Mouse (Mus musculus): ENCODE data around the gene Gng8. TPM values are rescaled to one million over a fixed set of nuclear protein-coding genes. Genes with fewer than 3 reads are reported as not detected.

Gng8 gene
- polyA plus RNA-seq, 1 experiment from 2014 or later = 6.6 TPM

GRCm38 (mm10) chr7:16879796-16880547 lies 11.6 kb upstream of the Gng8 start:
- Histone ChIP-seq H3K9me3 (peaks cover 8% of the 10 kb centered on the region; the same call in 1 of the 2 replicates), H3K4me1 (peaks cover 59% of the 10 kb centered on the region), H3K27me3 (ENCODE audit: poor library complexity, severe bottlenecking) (peaks cover 22% of the 10 kb centered on the region), H3K4me3 (peak overlapping the region; percentile 33), H3K36me3 (replicated peaks) (peaks cover 56% of the 10 kb centered on the region), H3K27ac (peak overlapping the region; percentile 91)
- DNase-seq (ENCODE audit: extremely low spot score, low spot score) = peak; percentile 85
- 27% methylated on average over 9 of the region's 9 CpGs for WGBS

DNA sequence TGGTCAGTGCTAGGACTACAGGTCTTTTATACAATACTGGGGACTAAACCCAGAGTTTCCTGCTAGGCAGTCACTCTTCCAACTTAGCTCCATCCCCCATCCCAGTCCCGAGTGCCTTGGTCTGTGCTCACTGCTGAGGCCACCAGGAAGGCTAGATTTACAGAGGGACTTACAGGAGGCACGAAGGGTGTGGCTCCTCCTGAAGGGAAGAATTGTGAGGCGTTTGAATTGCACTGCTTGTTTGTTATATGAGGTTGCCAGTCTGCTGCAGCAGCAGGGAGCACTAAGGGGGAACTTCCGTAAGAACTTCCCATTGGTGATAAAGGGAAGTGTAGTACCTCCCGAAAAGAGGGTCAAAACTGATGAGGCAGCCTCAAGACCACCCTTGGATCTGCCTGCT lies 11.0 kb upstream of the Gng8 start:
- Histone ChIP-seq H3K4me1 (peaks cover 61% of the 10 kb centered on the region), H3K4me3 (peak overlapping the region; percentile 33)

GRCm38 (mm10) chr7:16883162-16883561 lies 8.4 kb upstream of the Gng8 start:
- Histone ChIP-seq H3K4me3 (no peak overlapping the region), H3K36me3 (replicated peaks) (peaks cover 81% of the 10 kb centered on the region), H3K27me3 (ENCODE audit: poor library complexity, severe bottlenecking) (peaks cover 54% of the 10 kb centered on the region), H3K27ac (no peak overlapping the region), H3K9me3 (peaks cover 24% of the 10 kb centered on the region), H3K4me1 (peaks cover 46% of the 10 kb centered on the region)
- DNase-seq (ENCODE audit: extremely low spot score, low spot score) = no peak
- 90% methylated on average over 6 of the region's 6 CpGs for WGBS

More for the DNA sequence above, 11.0 kb upstream of the Gng8 start:
- DNase-seq (ENCODE audit: extremely low spot score, low spot score) = no peak
- peaks cover 28% of the 10 kb centered on the region for H3K27me3 ChIP-seq (ENCODE audit: poor library complexity, severe bottlenecking)
- H3K36me3 ChIP-seq (replicated peaks) = peaks cover 62% of the 10 kb centered on the region
- peak overlapping the region; percentile 91 for H3K27ac ChIP-seq
- WGBS = 17% methylated on average over 5 of the region's 5 CpGs
- H3K9me3 ChIP-seq = peaks cover 15% of the 10 kb centered on the region

- WGBS = 41% methylated on average over 4 of the region's 4 CpGs
- H3K9me3 ChIP-seq = peaks cover 24% of the 10 kb centered on the region
- no peak for DNase-seq (ENCODE audit: extremely low spot score, low spot score)
- no peak overlapping the region for H3K4me3 ChIP-seq
- H3K27me3 ChIP-seq (ENCODE audit: poor library complexity, severe bottlenecking) = peaks cover 65% of the 10 kb centered on the region
- H3K36me3 ChIP-seq (replicated peaks) = peaks cover 69% of the 10 kb centered on the region
- H3K27ac ChIP-seq = no peak overlapping the region
- H3K4me1 ChIP-seq = peaks cover 38% of the 10 kb centered on the region
These were observed 7.3 kb upstream of the Gng8 start for GRCm38 (mm10) chr7:16884334-16884733.

DNA sequence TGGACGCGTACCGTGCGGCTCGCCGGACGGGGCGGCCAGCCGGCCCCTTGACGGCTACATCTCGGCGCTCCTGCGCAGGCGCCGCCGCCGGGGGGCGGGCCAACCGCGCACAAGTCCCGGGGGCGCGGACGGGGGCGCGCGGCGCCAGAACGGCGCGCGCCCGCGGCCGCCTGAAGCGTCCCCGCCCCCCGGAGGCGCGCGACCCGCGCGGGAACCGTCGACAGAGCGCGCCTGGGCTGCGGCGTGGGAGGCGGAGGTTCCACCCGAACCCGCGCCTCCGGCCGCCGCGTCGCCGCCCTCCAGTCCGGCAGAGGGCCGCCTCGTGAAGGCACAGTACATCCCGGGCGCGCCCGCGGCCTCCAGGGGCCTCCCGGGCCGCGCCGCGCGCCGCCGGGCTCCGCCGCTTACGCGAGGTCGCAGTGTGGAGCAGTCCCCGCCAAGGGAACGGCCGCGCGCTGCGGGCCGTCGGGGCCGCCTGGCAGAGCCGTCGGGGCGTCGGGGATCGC lies 6.3 kb upstream of the Gng8 start:
- Histone ChIP-seq H3K4me3 (peak overlapping the region; percentile 41), H3K27ac (peak overlapping the region; percentile 58; the same call in 1 of the 2 replicates), H3K4me1 (peaks cover 30% of the 10 kb centered on the region), H3K9me3 (peaks cover 28% of the 10 kb centered on the region), H3K36me3 (replicated peaks) (peaks cover 67% of the 10 kb centered on the region), H3K27me3 (ENCODE audit: poor library complexity, severe bottlenecking) (peaks cover 75% of the 10 kb centered on the region)
- WGBS = 15% methylated on average over 91 of the region's 95 CpGs
- no peak for DNase-seq (ENCODE audit: extremely low spot score, low spot score)

GRCm38 (mm10) chr7:16885905-16886304 lies 5.7 kb upstream of the Gng8 start:
- H3K9me3 ChIP-seq = peaks cover 28% of the 10 kb centered on the region
- H3K36me3 ChIP-seq (replicated peaks) = peaks cover 67% of the 10 kb centered on the region
- H3K27me3 ChIP-seq (ENCODE audit: poor library complexity, severe bottlenecking) = peaks cover 81% of the 10 kb centered on the region
- DNase-seq (ENCODE audit: extremely low spot score, low spot score) = no peak
- H3K4me1 ChIP-seq = peaks cover 30% of the 10 kb centered on the region
- H3K4me3 ChIP-seq = peak overlapping the region; percentile 41
- 44% methylated on average over 59 of the region's 59 CpGs for WGBS
- H3K27ac ChIP-seq = peak overlapping the region; percentile 58; the same call in 1 of the 2 replicates

DNA sequence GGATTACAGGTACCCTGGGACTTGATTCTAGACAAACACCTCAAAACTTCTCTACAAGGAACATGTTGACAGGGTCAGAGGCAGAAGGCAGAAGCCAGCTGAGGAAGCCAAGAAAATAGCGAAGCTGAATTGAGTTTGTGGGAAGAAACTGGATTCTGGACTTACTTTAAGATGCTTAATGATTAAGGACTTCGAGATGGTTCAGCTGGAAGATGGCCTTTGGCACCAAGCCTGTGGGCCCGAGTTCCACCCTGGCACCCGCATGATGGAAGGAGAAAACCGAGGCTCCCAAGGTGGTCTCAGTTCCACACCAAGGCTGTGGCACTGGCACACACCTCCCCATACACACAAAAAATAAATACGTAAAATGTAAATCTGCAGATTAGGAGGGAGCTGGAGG lies 1.1 kb upstream of the Gng8 start:
- 35% methylated on average over 6 of the region's 6 CpGs for WGBS
- Histone ChIP-seq H3K4me1 (peaks cover 57% of the 10 kb centered on the region), H3K27me3 (ENCODE audit: poor library complexity, severe bottlenecking) (peaks cover 95% of the 10 kb centered on the region), H3K4me3 (peak overlapping the region; percentile 44), H3K27ac (peak overlapping the region; percentile 73), H3K36me3 (replicated peaks) (peaks cover 21% of the 10 kb centered on the region), H3K9me3 (peaks cover 14% of the 10 kb centered on the region)
- no peak for DNase-seq (ENCODE audit: extremely low spot score, low spot score)

GRCm38 (mm10) chr7:16890944-16891343 lies 642 bp upstream of the Gng8 start:
- H3K9me3 ChIP-seq = peaks cover 10% of the 10 kb centered on the region
- peak overlapping the region; percentile 44 for H3K4me3 ChIP-seq
- peaks cover 17% of the 10 kb centered on the region for H3K36me3 ChIP-seq (replicated peaks)
- peaks cover 55% of the 10 kb centered on the region for H3K4me1 ChIP-seq
- 1% methylated on average over 23 of the region's 23 CpGs for WGBS
- H3K27me3 ChIP-seq (ENCODE audit: poor library complexity, severe bottlenecking) = peaks cover 91% of the 10 kb centered on the region
- peak; percentile 78 for DNase-seq (ENCODE audit: extremely low spot score, low spot score)
- peak overlapping the region; percentile 73 for H3K27ac ChIP-seq

DNA sequence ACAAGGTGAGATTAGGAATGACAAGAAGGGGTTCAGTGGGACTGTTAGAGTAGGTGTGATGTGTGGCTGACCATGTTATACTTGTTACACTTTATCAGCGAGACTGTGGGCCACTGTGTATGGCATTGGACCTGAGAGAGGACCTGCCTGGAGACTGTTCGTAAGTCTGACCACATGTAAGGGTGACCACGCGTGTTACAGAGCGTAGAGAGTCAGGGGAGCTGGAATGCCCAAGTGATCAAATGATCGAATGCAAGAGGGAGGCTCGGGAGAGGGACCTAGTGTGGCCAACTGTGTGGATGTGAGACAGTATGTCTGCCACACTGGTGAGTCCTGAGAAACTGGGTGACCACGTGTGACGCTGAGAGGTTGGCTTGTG lies 755 bp downstream of the Gng8 start:
- H3K27ac ChIP-seq = peak overlapping the region; percentile 73; the same call in 1 of the 2 replicates
- DNase-seq (ENCODE audit: extremely low spot score, low spot score) = no peak
- WGBS = 47% methylated on average over 9 of the region's 9 CpGs
- peak overlapping the region; percentile 44 for H3K4me3 ChIP-seq
- peaks cover 4% of the 10 kb centered on the region; the same call in 1 of the 2 replicates for H3K9me3 ChIP-seq
- H3K4me1 ChIP-seq = peaks cover 55% of the 10 kb centered on the region
- H3K36me3 ChIP-seq (replicated peaks) = peaks cover 4% of the 10 kb centered on the region
- peaks cover 77% of the 10 kb centered on the region for H3K27me3 ChIP-seq (ENCODE audit: poor library complexity, severe bottlenecking)

DNA sequence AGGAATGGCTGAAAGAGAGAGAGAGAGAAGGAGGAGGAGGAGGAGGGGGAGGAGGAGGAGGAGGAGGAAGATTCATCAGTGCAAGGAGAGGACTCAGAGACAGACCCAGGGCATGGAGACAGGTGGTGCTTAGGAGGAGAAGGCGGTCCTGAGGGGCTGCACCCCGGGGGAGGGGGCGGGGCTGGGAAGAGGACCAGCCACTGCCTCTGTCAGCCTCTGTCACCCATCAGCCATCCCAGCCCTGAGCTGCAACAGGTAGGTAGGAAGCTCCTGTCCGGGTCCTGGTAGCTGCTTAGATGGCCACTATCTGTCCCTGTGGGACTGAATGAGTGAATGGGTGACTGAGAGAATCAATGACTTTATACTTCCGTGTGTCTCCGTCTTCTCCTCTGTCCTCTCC lies 2.0 kb downstream of the Gng8 start:
- WGBS = 9% methylated on average over 6 of the region's 6 CpGs

DNA sequence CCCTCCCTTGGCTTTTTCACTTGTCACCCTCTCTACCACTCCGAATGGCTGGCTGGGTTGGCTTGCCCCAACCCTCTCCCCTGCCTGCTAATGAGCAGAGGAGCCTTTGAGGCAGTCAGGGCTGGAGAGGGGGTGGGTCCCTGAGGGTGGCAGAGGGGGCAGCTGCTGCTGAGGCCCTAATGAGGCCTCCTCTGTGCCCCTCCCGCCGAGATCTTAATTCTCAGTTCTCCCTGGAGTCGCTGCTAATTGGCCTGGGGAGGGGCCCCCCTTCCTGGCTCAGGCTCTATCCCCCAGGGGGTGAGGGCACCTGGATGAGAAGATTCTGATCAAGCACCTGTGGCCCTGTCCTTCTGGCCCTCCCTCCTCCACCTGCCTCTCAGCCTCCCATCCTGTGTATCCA lies 2.7 kb downstream of the Gng8 start:
- Histone ChIP-seq H3K27ac (peak overlapping the region; percentile 65), H3K4me1 (peaks cover 55% of the 10 kb centered on the region), H3K27me3 (ENCODE audit: poor library complexity, severe bottlenecking) (peaks cover 59% of the 10 kb centered on the region), H3K9me3 (peaks cover 4% of the 10 kb centered on the region; the same call in 1 of the 2 replicates), H3K4me3 (peak overlapping the region; percentile 46), H3K36me3 (replicated peaks) (no peaks in the 10 kb centered on the region)
- no peak for DNase-seq (ENCODE audit: extremely low spot score, low spot score)
- WGBS = 0% methylated on average over 4 of the region's 4 CpGs

More for the DNA sequence above, 2.0 kb downstream of the Gng8 start:
- DNase-seq (ENCODE audit: extremely low spot score, low spot score) = no peak
- H3K9me3 ChIP-seq = peaks cover 4% of the 10 kb centered on the region; the same call in 1 of the 2 replicates
- H3K4me1 ChIP-seq = peaks cover 55% of the 10 kb centered on the region
- 0 out of 2 replicates have a peak overlapping the region, but pooled peaks have one; percentile 35 for H3K27ac ChIP-seq
- no peaks in the 10 kb centered on the region for H3K36me3 ChIP-seq (replicated peaks)
- peaks cover 64% of the 10 kb centered on the region for H3K27me3 ChIP-seq (ENCODE audit: poor library complexity, severe bottlenecking)
- peak overlapping the region; percentile 46 for H3K4me3 ChIP-seq

DNA sequence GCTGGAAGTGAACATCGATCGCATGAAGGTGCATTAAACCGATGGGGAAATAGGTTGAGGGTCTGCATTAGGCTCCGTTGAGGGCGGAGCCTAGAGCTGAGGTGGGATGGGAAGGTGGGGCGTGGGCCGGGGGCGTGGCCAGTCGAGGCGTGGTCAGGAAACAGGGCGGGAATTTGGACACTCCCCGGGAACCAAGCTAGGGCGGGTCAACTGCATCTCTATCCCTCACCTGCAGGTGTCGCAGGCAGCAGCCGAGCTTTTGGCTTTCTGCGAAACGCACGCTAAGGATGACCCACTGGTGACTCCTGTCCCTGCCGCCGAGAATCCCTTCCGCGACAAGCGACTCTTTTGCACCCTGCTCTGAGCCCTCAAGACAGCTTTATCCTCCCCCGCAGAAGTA lies 3.4 kb downstream of the Gng8 start:
- DNase-seq (ENCODE audit: extremely low spot score, low spot score) = peak; percentile 89
- no peaks in the 10 kb centered on the region for H3K36me3 ChIP-seq (replicated peaks)
- under 1% methylated on average over 24 of the region's 24 CpGs for WGBS
- H3K4me3 ChIP-seq = peak overlapping the region; percentile 46
- peak overlapping the region; percentile 65 for H3K27ac ChIP-seq
- no peaks in the 10 kb centered on the region; the same call in 1 of the 2 replicates for H3K9me3 ChIP-seq
- H3K27me3 ChIP-seq (ENCODE audit: poor library complexity, severe bottlenecking) = peaks cover 59% of the 10 kb centered on the region
- peaks cover 58% of the 10 kb centered on the region for H3K4me1 ChIP-seq

- H3K9me3 ChIP-seq = no peaks in the 10 kb centered on the region; the same call in 1 of the 2 replicates
- peak overlapping the region; percentile 46 for H3K4me3 ChIP-seq
- peak overlapping the region; percentile 65 for H3K27ac ChIP-seq
- no peak for DNase-seq (ENCODE audit: extremely low spot score, low spot score)
- H3K4me1 ChIP-seq = peaks cover 60% of the 10 kb centered on the region
- 36% methylated on average over 10 of the region's 10 CpGs for WGBS
- peaks cover 59% of the 10 kb centered on the region for H3K27me3 ChIP-seq (ENCODE audit: poor library complexity, severe bottlenecking)
- H3K36me3 ChIP-seq (replicated peaks) = no peaks in the 10 kb centered on the region
These were observed 3.9 kb downstream of the Gng8 start for GRCm38 (mm10) chr7:16895511-16895910.

Data from forebrain, embryonic 10.5 days (tissue).